Mouse (Mus musculus): ENCODE results near the gene Ndufv1.
"Not testable (repeated sequence)": the region's sequence is repeated elsewhere in the genome, so short reads cannot be mapped to it uniquely, and the experiment has no call there.

Ndufv1 gene

GRCm38 (mm10) chr19:4042124-4042523, 29.5 kb upstream of the Ndufv1 start:
- DNase-seq (ENCODE audit: low spot score) = no peak

DNA sequence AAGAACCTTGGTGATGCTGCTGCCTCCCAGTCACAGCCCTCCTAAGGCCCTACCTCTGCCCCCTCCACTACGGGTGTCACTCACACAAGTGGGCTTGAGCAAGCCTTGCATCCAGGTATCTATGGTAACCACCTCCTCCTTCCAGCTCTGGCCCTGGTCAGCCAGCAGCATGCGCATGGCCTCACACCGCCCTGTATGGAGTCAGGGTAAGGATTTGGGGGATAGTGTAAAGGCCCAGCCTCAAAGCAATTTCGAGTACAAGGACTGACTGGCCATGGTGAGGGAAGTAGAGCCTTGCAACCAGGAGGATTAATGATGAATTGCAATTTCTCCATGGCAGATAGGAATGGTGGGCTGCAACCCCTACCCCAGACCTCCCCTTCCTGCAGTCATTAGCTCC, 28.9 kb upstream of the Ndufv1 start:
- DNase-seq (ENCODE audit: low spot score) = not testable (repeated sequence)

- DNase-seq (ENCODE audit: low spot score) = not testable (repeated sequence)
These were observed 28.3 kb upstream of the Ndufv1 start for GRCm38 (mm10) chr19:4040941-4041340.

GRCm38 (mm10) chr19:4037788-4038232, 25.2 kb upstream of the Ndufv1 start, which contains the start of gene Gstp1:
TSS of gene Gstp1 (minus strand) at chr19:4037985.
- DNase-seq (ENCODE audit: low spot score) = peak; percentile 80

DNA sequence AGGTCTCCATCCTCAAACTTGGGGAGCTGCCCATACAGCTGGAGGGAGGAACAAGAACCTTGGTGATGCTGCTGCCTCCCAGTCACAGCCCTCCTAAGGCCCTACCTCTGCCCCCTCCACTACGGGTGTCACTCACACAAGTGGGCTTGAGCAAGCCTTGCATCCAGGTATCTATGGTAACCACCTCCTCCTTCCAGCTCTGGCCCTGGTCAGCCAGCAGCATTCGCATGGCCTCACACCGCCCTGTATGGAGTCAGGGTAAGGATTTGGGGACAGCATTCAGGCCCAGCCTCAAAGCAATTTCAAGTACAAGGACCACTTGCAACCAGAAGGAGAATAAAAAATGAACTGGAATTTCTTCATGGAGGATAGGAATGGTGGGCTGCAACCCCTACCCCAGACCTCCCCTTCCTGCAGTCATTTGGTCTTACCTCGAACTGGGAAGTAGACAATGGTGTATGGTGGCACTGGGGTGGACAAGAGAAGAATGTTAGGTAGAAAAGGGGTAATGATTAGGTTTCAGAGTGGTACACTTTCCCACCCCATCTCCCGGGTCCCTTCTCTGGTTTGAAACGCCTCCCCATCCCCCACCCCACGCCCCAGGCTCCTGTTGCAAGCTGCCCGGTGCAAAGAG, 24.7 kb upstream of the Ndufv1 start:
- not testable (repeated sequence) for DNase-seq (ENCODE audit: low spot score)

DNA sequence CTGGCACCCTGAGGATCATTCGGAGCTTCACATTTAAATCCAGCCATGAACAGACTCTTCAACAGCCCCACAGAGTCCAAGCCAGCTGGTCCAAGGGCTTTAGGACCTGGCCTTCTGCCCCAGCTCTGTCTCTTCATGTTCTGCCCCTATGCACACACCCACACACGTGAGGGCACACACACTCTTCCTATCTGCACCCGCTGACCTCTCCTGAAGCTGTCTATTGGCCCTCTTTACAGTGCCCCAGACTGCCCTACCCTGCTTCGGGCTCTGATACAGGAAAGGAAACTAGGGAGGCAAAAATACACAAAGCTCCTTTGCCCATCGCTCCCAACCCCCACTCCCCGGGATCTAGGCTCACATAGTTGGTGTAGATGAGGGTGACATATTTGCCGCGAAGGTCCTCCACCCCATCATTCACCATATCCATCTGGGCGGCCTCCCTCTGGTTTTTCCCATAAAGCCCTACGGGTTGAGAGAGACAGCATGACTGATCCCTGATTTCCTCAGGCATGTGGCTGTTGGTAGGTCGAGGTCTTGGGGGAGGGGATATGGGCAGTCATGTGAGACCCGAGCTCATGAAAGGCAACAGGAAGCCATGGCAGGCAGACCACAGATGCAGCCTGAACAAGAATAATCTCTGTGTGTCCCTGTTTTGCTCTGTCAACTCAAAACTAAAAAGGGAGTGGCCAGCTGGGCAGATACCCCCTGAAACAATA, 23.9 kb upstream of the Ndufv1 start:
- DNase-seq (ENCODE audit: low spot score) = peak; percentile 30

- no peak for DNase-seq (ENCODE audit: low spot score)
These were observed 21.1 kb upstream of the Ndufv1 start for GRCm38 (mm10) chr19:4033742-4034141.

- no peak for DNase-seq (ENCODE audit: low spot score)
These were observed 20.7 kb upstream of the Ndufv1 start for GRCm38 (mm10) chr19:4033298-4033697.

GRCm38 (mm10) chr19:4032668-4033067, 20.1 kb upstream of the Ndufv1 start:
- no peak for DNase-seq (ENCODE audit: low spot score)

GRCm38 (mm10) chr19:4027576-4027975, 15.0 kb upstream of the Ndufv1 start:
- DNase-seq (ENCODE audit: low spot score) = no peak

- no peak for DNase-seq (ENCODE audit: low spot score)
These were observed 10.6 kb upstream of the Ndufv1 start for GRCm38 (mm10) chr19:4023185-4023584.

DNA sequence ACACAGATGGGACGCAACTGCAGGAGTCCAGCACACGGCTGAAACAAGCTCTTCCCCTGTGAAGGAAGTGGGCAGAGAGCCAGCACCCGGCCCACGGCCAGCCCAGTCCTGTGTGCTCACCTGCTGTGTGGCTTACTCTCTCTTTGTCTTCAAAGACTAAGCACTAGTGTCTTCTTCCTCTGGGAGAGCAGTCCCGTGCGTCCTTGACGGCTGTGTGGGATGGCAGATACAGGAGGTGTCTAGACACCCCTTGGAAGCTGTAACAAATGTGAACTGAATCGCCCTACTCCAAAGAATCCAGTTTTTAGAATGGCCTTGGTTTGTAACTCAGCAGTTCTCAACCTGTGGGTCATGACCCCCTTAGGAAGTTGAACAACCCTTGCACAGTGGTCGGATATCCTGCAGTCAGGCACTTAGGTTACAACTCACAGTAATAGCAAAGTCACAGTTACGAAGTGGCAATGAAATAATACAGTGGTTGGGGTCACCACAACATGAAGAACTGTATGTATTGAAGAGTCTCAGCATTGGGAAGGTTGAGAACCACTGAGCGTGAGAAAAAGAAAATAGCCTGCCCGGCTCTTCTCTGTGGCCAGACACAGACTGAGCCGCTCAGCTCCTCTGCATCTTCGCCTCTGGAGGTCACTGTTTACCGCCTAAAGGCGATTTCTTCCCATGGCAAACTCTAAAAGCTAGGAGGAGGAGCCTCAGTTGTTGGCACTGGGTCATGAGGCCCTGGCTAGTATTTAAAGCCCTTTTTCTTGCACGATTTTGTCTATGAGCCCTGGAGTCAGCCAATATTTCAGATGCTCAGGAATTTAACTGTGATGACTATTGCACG, 6.4 kb upstream of the Ndufv1 start:
- DNase-seq (ENCODE audit: low spot score) = peak; percentile 86

DNA sequence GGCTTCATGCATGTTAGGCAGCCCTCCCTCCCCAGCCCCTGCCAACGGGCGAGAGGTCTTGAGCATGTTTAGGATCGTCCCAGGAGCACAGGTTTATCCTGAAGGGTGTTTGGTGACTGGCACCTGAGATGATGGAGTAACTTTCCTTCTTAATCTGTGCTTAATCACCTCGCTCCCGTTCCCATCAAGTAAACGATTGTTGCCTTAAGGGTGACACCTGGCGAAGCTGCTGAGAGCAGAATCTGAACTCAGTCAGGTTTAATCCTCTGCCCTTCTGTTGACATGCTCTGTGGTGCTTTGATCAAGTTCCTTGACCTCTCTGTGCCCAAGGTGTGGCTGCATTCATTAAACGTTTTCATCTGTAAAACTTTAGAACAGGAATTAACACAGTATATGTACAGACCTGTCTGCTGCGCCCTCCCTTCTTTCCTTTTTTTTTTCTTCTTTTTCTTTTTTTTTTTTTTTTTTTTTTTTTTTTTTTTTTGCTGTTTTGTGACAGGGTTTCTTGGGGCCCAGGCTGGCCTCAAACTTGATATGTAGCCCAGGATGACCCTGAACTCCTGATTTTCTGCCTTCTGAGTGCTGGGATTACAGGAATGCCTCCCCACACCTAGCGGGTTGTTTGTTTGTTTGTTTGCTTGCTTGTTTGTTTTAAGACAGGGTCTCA, 5.4 kb upstream of the Ndufv1 start:
- DNase-seq (ENCODE audit: low spot score) = no peak

- no peak for DNase-seq (ENCODE audit: low spot score)
These were observed 3.0 kb upstream of the Ndufv1 start for GRCm38 (mm10) chr19:4015635-4016034.

- DNase-seq (ENCODE audit: low spot score) = no peak
These were observed 2.2 kb upstream of the Ndufv1 start for GRCm38 (mm10) chr19:4014802-4015201.

DNA sequence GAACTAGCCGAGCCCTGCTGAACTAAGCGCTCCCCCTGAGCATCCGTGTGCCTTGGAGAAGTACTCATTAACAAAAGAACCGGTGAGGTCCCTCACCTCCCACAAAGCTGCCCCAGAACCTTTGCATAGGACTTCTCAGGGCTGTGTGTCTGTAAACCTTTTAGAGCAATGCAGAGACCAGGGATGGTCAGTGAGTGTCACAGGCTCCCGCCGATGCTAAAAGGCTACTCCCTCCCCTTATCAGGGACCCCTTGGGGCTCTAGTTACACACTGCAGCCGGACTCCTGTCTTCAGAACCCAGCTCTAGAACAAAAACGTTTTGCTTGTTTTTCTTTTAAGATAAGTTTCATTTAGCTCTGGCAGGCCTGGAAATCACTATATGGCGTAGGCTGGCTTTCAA, 460 bp upstream of the Ndufv1 start:
- no peak for DNase-seq (ENCODE audit: low spot score)

- no peak for DNase-seq (ENCODE audit: low spot score)
These were observed 1.5 kb downstream of the Ndufv1 start for GRCm38 (mm10) chr19:4011086-4011485.

- DNase-seq (ENCODE audit: low spot score) = no peak
These were observed 6.6 kb downstream of the Ndufv1 start for GRCm38 (mm10) chr19:4005971-4006370.

- no peak for DNase-seq (ENCODE audit: low spot score)
These were observed 7.5 kb downstream of the Ndufv1 start for GRCm38 (mm10) chr19:4005091-4005490.

DNA sequence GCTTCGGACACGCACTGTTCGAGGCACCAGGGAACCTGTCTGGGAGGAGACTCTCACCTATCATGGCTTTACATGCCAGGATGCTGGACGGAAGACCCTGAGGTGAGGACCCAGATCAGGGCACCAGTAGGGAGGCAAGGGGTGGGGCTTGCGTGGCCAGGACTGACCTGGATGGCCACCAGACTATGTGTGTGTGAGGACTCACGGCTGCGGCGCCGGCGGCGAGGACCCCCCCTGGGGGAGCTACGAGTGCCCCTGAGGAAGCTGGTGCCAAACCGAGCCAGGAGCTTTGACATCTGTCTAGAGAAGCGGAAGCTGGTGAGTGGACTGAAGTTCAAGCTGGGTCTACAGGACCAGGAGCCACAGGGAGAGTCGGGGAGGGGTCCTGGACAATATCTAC, 8.3 kb downstream of the Ndufv1 start:
- DNase-seq (ENCODE audit: low spot score) = no peak

GRCm38 (mm10) chr19:4003641-4004040, 9.0 kb downstream of the Ndufv1 start:
- no peak for DNase-seq (ENCODE audit: low spot score)

- no peak for DNase-seq (ENCODE audit: low spot score)
These were observed 9.5 kb downstream of the Ndufv1 start, which contains the start of gene Doc2g for GRCm38 (mm10) chr19:4003112-4003511. TSS of gene Doc2g (plus strand) at chr19:4003313.

Data from retina, embryonic 14.5 days (tissue).